Mouse (Mus musculus): Measurements from ENCODE around the gene Clasp2. TPM values are rescaled to one million over a fixed set of nuclear protein-coding genes. Genes with fewer than 3 reads are reported as not detected.
"Not testable (repeated sequence)": the region's sequence is repeated elsewhere in the genome, so short reads cannot be mapped to it uniquely, and the experiment has no call there.

Clasp2 gene
- 10 to 100 TPM in 2 of 3 experiments, 1 to 10 TPM in 1; 9.5 to 11.3 (median 10.7) TPM for polyA plus RNA-seq (2017; shearing (Covaris generic))

DNA sequence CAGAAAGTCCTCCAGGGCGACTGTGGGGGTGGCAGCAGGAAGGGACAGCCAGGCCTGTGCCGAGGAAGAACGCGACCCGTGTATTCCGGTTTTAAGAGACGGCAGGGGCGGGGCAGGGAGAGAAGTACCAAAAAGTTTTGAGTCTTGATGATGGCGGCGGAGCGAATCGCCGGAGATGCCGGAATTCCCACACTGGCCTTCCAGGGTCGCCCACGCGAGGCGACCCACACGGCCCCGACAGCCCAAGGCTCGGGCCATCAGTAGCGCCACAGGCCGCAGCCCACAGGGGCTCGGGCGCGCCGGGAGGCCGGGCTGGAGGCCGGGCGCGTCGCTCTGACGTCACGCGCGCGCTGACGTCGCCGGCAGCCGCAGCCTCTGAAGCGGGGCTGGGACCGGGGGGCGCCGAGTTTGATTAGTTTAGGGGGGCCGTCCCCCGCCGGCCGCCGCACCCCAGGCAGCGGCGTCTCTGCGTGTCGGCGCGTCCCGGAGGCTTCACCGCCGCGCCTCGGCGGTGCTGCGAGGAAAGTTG is at the start of gene Clasp2:
Gene Clasp2 (plus strand): TSS at position 366 of the 529 bp plus-strand sequence.
- peak; percentile 81 for ATAC-seq

DNA sequence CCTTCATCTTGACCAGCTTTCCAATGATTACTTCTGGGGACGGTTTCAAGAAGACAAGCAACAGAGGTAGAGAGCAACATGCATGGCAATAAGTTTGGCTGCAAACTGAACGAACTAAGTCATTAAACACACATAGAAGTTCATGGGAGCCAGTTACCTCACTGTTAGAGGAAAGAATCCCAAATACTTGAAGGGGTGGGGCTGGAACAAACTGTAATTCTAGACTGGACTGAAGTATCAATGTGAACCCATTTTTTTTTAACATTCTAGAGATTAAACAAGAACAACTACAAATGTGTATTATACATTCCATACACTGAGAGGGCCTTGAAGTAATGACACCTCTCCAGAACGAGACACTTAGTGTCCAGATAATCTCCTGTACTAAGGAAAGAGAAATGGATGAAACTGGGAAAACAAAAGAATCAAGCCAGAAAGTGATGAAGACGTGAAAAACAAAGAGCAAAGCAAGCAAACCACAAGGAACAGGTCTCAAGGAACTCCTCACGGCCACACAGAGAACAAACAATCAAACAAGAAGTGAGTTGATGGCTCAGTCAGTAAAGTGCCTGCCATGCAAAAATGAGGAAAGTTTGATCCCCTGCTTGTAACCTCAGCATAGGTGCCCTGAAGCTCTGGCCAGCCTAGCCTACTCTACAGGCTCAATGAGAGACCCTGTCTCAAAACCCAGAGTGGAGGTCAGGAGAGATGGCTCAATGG is 39.7 kb upstream of the Clasp2 start:
- no peak for ATAC-seq

DNA sequence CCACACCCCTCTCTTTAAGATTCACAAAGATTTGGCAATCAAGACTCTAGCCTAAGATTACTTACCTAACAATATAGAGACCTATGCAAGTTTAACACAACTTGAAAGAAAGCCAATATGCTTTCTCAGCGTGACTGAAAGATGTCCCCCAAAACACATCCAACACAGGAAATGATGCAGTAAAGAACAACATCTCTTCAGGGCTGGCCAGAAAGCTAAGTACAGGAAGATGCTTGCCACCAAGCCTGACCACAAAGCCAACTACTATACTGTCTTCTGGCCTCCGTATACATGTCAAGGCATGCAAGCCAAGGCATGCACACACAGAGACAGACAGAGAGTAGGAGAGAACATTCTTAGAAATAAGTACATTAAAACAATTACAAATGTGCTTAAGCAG is 35.2 kb upstream of the Clasp2 start:
- peak; percentile 36 for ATAC-seq

DNA sequence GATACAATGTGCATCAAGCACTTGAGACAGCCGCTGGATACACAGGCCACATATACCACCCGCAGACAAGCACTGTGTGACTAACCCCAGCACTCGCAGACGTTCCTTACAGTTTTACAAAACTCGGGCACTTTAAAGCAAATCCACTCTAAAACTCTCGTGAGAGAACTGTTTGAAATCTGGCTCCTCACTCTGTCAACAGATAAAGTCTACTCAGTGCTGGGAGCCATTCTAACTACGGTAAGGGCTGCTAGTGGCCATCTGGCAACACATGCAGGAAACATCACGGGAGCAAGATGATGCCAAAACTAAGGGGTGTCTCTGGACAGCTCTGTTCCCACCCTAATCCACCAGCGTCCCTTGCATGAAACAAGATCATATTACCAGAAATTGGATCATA is 34.4 kb upstream of the Clasp2 start:
- no peak for ATAC-seq

DNA sequence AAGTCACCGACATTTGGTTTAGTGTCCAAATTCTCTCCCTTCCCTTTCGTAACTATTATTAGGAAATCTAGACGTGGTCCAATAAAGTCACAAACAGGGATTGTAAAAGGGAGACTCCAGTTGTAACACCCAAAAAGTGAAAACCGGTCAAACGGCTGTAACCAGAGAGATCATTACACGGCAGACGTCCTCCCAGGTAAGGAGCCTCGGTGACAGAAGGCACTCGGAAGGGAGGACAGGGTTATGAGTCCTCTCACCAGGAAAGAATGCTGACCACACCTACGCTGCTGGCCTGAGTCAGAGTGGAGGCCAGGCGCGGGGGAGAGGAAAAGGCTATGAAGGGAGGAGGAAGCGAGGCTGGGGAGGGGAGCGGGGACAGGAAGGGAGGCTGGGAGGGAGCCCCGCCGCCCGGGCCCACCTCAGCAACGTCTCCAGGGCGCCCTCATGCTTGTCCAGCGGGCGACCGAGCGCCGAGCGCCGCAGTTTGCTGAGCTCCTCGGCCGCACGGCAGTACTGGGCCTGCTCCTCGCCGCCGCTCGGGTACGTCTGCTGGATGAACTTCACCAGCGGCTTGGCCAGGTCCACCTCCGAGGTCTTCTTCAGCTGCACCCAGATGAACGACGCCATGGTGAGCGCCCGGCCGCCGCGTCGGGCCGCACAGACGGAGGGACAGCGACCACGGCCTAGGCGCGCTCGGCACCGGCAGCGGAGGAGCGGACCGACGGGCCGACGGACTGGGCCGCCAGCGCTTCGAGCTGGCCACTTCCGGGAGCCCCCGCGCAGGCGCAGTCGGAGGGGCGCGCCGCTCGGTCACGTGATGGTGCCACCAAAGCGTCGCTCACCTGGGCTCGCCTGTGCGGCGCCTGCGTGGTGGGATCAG is 33.6 kb upstream of the Clasp2 start, which contains the start of gene Pdcd6ip:
Gene Pdcd6ip (minus strand): TSS at position 779 of the 880 bp plus-strand sequence.
- peak; percentile 75 for ATAC-seq

DNA sequence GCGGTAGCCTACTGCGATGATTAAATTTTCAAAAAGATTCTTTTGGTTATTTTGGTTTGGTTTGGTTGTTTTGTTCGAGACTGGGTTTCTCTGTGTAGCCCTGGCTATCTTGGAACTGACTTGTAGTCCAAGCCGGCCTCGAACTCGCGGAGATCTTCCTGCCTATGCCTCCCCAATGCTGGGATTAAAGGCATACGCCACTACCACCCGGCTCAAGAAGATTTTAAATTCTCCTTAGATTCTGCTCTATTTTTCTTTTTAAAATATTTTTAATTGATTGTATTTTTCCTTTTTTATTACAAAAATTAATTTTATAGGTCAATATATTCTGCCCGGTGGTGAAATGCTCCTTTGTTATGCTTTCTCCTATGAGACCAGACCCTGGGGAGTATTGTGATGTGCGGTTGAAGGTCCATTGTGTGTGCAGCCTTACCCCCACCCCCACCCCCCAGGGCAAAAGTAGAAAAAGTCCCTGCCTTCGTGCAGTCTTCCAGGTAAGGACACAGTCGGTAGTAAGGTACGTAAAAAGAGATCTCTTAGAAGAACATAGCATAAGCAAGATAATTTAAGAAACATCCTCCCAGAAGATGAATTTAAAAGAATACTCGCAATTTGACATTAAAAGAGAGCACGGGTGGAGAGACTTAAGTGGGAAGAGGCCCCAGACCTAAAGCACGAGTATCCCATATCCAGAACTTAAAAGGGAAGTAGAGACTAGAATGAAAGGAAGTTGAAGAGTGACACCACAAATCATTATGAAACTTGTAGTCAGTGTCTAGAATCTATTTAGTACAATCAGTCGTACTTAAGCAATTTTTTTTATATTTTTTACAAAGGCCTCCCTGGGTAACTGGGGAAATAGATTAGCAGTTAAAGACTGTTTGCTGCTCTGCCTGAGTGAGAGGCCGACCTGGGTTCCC is 32.7 kb upstream of the Clasp2 start:
- peak; percentile 2 for ATAC-seq

DNA sequence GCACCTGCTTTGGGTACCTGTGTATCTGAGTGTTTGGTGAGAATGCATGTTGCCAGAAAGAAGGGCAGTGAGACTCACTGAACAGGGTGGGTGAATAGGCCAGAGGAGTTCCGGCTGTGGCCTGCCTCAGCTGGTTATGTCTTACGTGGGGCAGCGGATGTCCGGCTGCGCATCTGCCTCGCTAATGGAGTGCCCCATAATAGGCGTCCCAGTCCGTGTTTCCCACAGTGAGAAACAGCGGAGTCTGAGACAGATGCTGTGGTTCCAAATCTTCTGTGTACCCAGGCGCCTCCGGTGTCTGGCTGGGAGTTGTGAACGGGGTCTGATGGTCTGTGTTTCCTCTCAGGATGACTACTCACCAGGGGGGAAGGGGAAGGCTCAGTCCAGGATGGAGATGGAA is 30.4 kb upstream of the Clasp2 start:
- no peak for ATAC-seq

DNA sequence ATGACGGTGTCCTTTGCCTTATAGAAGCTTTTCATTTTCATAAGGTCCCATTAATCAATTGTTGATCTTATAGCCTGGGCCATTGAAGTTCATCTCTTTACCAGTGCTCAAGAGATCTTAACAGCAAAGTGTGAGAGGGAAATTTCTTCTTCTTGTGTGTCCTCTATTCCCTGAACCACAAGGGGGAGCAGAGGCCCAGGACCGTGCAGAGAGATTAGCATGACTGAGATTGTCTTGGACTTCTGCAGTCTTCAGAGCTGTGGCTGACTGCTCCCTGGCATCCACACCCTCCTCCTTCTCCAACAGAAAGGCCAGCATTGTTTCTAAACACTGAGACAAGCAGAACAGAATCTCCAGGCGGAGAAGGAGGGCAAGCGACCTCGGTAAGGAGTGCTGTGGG is 22.2 kb upstream of the Clasp2 start:
- no peak for ATAC-seq

DNA sequence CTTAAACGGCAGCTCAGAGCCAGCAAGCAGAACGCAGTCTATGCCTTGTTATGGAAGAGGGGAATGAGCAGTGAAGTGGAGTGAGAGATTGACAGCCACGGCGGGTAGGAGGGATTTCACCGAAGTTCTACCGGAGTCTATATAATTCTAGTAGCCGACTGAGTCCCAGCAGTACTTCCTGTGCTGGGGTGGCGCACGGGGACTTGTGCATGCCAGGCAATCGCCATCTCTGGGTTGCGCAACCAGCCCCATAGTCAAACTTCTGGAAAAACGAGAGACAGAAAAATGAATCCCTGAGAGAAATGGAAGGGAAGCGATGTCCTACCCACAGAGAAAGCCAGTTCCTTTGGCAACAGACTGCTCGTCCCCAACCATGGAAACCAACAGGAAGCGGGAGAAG is 16.6 kb upstream of the Clasp2 start:
- ATAC-seq = no peak

DNA sequence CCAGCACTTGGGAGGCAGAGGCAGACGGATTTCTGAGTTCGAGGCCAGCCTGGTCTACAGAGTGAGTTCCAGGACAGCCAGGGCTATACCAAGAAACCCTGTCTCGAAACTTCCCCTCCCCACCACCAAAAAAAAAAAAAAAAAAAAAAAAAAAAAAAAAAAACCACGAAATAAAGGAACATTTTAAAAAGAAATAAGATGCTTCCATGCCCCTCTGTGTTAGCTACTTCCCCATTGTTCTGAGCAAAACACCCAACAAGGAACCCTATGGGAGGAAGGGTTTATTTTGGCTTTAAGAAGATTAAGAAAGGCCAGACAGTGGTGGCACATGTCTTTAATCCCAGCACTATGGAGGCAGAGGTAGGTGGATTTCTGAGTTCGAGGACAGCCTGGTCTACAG is 15.7 kb upstream of the Clasp2 start:
- not testable (repeated sequence) for ATAC-seq

DNA sequence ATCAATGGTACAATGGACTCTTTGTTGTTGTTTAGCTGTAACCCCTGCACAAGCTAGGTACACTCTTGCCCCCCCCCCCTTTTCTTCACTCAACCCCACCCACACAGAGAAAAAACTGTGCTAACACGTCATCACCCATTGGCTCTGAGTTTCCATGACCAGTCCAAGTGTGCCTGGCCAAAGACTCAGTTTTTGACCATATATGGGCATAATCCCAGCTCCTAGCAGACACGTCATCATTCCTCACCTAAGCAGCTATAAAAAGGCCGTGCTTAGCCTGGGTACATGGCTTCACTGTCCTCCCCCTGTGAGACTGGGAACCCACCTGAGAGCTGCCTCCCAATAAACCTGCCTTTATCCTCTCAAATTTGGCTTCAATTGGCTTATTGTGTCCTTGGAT is 15.1 kb upstream of the Clasp2 start:
- ATAC-seq = no peak

DNA sequence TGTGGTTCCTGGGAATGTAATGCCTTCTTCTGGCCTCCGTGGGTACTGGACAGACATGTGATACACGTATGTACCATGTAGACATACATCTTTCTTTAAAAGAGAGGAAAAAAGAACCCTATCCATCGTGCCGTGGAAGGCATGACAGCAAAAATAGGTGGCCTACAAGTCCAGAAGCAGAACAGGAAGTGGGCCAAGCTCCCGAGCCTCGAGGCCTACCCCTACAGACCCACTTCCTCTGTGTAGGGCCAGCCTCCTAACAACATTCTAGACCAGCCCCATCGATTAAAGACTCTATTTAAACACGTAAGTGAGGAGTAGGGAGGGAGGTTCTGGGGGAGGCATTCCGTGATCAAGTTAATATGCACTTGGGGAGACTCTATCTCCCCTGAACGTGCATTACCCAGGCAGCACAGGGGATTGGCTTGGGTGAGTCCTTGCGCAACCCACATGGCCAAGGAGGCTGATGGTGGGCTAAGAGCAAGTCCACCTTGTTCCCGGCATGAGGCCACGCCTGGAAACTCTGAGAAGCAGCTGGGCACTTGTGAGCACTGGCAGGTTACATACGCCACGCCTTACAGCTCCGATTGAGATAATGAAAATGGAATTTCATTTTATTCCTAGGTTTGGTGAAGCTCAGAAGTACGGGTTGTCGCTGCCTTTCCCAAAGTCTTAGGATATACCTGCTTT is 14.1 kb upstream of the Clasp2 start:
- no peak for ATAC-seq

DNA sequence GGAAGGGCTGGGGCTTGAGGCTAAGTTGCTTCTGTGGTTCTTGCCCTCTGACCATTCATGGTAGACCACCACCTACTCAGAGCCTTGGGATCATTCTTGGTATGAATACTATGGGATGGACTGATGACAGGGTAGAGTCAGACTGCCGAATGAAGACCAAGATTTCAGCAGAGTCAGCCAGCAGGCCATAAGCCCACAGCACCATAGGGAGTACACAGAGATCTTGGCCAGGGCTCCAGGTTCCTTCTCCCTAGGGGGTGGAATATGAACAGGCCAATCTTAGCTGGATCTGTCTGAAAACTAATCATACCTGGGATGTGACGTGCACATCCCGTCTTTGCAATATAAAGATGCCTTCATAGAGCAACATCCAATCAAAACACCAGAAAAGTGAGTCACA is 9.7 kb upstream of the Clasp2 start:
- ATAC-seq = no peak

DNA sequence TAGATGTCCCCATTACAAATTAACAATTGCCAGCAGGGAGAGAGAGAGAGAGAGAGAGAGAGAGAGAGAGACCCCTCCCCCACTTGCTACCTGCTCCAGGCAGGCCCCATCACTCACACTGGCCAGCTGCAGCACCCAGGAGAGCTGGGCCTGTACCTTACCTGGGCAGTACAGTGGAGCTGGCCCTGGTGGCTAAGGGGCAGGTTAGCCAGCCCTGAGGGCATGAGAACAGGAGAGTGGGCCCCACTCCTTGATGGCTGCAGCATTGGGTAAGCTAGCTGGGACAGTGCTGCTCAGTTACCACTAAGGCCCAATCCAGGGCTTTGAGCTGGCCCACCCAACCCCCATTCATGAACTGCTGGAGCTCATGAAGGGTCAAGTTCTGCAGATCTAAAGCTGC is 5.4 kb upstream of the Clasp2 start:
- no peak for ATAC-seq

DNA sequence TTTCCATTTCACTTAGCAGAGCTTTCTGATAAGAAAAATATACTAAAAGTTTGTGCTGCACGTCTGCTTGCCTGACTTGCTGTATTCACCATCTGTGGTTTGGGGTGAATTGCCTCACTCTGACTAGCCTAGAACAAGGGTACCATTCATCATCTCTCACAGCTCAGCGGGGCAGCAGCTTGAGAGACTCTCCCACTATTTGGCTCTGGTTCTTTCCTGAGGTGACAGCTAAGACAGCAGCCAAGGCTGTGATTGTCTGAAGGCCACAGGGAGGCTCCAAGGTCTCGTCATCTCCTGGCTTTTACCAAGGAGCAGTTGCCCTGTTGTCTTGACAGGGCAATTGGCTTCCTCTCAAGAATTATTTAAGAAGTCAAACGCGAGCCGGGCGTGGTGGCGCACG is 3.3 kb upstream of the Clasp2 start:
- ATAC-seq = no peak

DNA sequence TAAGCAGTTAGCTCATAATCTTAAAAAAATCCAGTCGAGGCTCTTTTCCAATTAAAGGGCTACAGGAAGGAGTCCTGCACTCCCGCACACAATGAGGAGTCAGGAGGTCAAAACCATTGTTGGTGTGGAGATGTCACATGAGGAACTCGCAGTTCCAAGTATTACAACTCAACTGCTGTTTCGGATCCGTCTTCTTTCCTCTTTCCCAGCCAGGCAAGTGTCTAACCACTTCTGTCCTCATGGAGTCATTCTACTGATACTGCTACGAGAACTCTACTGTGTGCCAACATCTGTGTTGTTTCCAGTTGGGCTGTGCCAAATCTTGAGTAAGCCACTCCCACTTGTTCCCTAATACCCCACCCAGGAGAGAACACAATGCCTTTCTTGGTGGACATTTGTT is 2.3 kb upstream of the Clasp2 start:
- no peak for ATAC-seq

DNA sequence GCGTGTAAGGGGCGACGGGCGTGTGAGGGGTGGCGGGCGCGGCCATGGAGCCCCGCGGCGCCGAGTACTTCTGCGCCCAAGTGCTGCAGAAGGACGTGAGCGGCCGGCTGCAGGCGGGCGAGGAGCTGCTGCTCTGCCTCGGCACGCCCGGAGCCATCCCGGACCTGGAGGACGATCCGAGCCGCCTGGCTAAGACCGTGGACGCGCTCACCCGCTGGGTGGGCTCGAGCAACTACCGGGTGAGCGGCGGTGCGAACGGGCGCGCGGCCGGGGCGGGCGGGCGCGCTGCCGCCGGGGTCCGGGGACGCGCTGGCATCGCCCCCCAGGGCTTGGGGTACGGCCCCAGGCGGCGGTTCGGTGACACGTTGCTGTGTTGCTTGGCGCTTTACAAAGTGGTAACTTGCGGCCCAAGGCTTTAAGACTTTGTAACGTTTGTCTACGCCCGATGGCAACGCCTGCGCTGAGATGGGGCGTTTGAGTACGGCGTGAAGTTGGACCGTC is 414 bp downstream of the Clasp2 start:
- peak; percentile 41 for ATAC-seq

DNA sequence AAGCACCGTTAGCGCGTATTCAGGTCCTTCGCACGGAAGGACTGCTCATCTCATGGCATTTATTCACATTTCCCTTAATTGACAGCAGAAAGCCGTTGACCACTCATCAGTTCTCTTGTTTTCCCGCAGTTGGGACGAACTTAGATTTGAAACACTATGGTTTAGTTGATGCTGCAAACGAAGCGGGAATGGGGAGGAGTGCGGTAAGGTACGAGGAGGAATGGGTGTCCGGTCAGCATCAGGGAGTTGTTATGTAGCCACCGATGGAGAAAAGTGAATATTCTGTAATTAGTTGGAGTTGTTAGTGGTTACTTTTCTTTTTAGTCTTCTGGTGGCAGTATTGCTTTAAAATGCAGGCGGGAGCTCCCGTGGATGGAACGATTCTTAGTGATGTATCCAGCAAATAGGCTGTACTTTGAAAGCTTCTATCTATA is 1.1 kb downstream of the Clasp2 start:
- no peak for ATAC-seq

DNA sequence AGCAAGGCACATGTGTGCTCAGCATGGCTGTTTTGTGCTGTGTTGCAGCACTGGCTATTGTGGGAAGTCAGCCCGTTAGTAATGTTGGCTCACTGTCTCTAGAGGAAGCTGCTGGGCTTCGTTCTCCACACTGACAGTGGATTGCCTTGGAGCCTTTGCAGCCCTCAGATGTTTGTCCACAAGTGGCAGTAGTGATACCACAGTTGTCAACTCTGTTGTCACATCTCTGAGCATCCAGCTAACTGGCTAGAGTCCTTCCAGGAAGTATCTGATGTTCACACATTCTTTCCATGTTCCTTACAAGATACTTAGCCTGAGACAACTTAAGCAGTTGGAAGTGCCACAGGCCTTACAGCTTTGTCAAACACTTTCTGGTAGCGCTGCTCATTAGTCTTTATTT is 2.0 kb downstream of the Clasp2 start:
- no peak for ATAC-seq

DNA sequence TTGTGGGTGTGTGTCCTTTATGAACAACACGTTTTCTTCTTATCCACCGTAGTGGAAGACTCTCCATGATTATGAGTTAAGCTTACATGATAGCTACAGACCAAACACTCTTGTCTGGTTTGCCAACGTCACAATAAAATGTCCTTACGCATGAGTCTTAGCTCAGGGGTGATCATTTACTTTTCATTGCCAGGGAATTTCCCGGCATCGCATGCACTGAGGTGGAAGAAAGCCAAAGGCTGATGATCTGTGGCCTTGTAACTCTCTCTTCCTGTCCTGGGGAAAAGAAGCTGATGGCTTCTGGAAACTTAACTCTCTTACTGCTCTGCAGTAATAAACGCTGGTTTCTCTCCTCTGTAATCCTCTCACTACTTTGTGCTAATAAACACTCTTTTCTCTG is 8.1 kb downstream of the Clasp2 start:
- no peak for ATAC-seq

DNA sequence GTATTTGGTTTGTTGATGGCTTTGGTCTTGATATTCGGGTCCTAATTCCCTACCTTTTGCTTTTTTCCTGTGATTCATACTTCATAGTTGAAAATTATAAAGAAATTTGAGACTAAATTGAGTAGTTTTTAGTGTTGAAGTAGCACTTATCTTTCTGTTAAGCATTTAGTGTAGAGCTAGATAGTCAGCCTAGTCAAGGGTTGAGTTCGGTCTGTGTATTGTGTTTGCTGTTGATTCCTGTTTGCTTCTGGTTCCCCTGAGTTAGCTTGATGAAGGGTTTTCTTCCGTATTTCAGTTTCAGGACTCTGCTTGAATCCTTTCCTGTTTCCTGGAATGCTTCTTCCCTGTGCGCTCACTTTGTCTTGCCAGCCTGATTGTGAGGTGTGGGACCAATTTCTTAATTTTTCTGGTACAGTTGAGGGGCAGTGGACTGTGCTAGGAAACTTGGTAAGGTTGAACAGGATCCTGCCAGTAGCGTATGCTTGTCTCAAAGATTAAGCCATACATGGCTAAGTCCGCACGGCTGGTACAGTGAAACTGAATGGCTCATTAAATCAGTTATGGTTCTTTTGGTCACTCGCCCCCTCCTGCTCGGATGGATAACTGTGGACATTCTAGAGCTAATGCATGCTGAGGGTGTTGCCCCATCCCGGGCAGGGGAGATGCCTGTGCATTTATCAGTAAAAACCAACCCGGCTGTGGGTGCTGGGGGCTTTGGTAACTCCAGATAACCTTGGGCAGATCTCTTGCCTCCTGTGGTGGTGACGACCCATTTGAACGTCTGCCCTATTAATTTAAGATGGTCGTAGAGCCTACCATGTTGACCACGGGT is 14.8 kb downstream of the Clasp2 start:
- ATAC-seq = no peak

Measured in inflammation-experienced regulatory T-cells, adult 6 months (primary cell).